Mouse (Mus musculus): ENCODE measurements around the gene R3hdml. TPM values are rescaled to one million over a fixed set of nuclear protein-coding genes. Genes with fewer than 3 reads are reported as not detected.

Gene R3hdml
- total RNA-seq, 2 experiments from 2014 or later, result not detected

DNA sequence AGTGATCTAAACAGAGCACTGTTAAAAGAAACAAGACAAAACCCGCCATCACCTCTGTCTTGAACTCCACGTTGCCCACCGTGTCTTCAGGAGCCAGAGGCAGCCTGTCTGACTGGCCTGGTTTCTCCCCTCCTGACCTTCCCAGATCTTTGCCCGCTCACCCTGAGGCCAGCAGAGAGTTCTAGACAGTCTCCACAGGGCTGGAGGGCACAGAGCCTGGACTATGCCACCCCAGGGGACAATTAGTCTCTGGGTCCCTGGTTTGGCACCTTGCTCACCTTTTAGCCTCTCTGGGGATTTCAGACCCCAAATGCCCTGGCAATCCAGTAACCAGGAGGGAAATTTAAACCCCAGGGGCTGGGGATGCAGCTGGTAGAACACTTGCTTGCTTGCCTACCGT, 45.3 kb downstream of the R3hdml start:
- no peak for ATAC-seq (replicated peaks; ENCODE audit: poor library complexity)

DNA sequence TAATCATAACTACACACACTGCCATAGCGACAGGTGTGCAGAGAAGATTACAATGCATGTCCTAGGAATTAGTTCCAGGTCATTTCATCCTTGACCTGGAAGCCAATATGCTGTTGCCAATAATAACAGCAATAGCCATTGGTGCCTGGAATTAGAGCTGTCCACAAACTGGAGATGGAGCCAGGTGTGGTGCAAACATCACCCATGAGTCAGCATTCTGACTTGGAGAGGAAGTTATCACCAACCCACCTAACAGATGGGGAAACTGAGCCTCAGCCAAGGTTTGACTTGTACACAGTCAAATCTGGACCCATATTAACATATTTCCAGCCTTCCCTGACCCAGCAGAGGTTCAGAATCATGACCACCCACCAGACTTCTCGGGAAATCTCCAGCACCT, 46.3 kb downstream of the R3hdml start:
- no peak for ATAC-seq (replicated peaks; ENCODE audit: poor library complexity)

- ATAC-seq (replicated peaks; ENCODE audit: poor library complexity), result no peak
Observed at GRCm38 (mm10) chr2:163539321-163540040, 47.4 kb downstream of the R3hdml start.

DNA sequence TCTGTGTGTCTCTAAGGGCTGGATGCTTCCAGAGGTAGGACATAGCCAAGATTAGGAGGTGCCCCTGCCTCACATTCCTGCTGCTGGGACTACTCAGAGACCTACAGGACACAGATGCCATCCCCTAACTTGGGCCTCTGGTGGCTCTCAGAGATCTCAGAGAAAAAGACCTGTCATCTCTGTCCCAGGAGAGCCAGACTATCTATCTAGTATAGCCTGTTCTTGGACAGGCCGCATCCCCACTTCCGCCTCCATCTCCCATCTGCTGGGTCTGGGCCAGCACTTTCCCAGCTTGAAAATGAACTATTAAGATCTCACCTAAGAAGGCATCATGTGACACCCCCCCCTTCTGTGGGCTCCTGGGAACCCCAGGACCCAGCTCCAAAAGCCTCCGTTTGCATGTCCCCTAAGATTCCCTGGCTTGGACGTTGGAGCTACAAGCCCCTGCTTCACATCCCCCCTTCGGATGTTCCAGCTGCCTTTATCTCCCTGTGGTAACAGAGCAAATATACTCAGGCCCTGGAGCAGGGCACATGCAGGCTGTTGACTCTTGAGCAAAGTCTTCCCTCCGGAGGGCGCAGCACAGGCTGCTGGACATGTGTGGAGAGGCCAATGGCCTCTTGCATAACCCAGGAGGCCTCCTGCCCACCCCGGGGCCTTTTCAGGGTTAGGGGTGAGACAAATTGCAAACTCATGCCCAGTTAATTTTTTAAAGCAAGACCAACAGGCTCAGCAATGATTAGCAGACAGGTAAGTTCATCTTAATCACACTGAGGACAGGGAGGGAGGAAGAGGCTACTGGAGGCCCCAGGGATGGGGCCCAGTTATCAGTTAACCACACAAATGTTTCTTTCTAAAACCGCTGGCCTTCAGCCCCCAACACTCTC, 48.4 kb downstream of the R3hdml start:
- no peak for ATAC-seq (replicated peaks; ENCODE audit: poor library complexity)

- no peak for ATAC-seq (replicated peaks; ENCODE audit: poor library complexity)
Observed at GRCm38 (mm10) chr2:163541568-163542182, 49.6 kb downstream of the R3hdml start.

GRCm38 (mm10) chr2:163542674-163543073, 50.6 kb downstream of the R3hdml start:
- ATAC-seq (replicated peaks; ENCODE audit: poor library complexity), result no peak

DNA sequence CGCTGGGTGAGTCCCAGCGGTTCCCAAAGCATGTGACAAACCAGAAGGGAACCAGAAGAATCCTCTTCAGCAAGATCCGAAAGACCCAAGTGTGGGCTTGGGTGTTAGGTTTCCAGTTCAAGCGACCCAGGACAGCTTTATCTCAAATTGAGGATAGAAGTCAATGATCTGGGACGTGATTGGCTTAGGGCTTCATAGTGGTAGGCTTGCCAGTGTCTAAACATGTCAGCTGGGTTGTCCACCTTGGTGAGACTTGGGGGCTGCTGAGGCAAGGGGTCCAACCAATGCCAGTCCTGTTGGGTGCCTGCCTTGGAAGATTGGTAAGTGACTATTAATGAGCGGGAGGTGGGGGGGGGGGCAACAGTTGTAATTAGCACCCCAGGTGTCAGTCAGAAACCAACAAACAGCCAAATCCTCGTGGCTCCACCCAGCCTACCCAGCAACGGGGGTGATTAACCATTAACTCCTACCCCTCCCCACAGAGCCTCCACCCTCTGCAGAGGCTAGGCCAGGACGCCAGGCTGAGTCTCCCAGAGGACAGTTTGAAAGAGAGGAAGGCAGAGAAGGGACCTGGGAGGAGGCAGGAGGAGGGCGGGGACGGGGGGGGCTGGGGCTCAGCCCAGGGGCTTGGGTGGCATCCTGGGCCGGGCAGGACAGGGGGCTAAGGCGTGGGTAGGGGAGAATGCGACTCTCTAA, 54.7 kb downstream of the R3hdml start:
- no peak for ATAC-seq (replicated peaks; ENCODE audit: poor library complexity)

DNA sequence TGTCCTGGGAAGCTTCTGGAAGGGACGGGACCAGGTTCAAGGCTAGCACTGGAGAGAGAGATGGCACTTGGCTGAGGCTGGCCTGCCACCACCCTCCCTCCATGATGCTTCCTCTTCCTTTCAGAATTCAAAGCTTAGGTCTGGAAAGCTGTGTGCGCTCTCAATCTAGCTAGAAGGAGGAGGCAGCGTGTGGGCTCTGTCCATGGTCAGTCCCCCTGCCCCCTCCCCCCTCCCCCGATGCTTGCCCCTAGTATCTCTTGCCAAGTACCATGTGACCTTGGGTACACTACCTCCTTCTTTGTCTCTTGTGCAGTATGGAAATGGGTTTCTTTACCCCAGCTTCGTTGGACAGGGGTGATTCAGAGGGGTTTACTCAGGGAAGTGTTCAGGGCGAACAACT, 56.7 kb downstream of the R3hdml start:
- no peak for ATAC-seq (replicated peaks; ENCODE audit: poor library complexity)

DNA sequence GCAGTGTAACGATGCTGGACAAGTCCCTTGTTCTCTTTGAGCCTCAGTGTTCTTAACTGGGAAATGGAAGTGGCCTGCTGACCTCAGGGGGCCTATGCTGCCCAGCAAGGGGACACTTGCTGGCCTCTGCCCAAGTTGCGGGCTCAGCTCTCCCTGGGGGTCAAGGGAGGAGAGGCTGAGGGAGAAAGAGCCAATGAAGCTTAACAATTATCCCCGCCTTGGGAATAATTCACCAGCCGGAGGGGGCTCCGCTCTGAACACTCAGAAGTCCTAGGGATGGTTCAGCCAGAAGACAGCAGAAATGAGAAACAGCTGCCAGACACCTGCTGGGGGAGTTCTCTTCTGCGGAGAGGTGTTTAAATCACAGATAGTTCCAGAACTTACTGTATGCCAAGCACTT, 57.7 kb downstream of the R3hdml start:
- no peak for ATAC-seq (replicated peaks; ENCODE audit: poor library complexity)

Other genes with a start within 250 kb of the R3hdml start
- gene Jph2, start 94.3 kb upstream of the R3hdml start, total RNA-seq (2015), result not detected in 2 replicates
- gene Jph2, start 94.3 kb upstream of the R3hdml start, total RNA-seq (2017), result not detected in 2 replicates
- gene Oser1, start 67.6 kb upstream of the R3hdml start, total RNA-seq (2015), result 87.4 and 102 TPM in 2 replicates
- gene Oser1, start 67.6 kb upstream of the R3hdml start, total RNA-seq (2017), result 89.6 and 93.2 TPM in 2 replicates
- not detected in 2 replicates for gene Gdap1l1, start 53.8 kb upstream of the R3hdml start, total RNA-seq (2015)
- not detected in 2 replicates for gene Gdap1l1, start 53.8 kb upstream of the R3hdml start, total RNA-seq (2017)
- gene Fitm2, start 19.7 kb upstream of the R3hdml start, total RNA-seq (2015), result 1.5 and 3.2 TPM in 2 replicates
- gene Fitm2, start 19.7 kb upstream of the R3hdml start, total RNA-seq (2017), result 5.8 and 6.4 TPM in 2 replicates
- 0.07 and 1.1 TPM in 2 replicates for gene Hnf4a, start 14.5 kb downstream of the R3hdml start, total RNA-seq (2015)
- 0.75 and 2.6 TPM in 2 replicates for gene Hnf4a, start 14.5 kb downstream of the R3hdml start, total RNA-seq (2017)
- gene Ttpal, start 110.0 kb downstream of the R3hdml start, total RNA-seq (2015), result 13.7 and 20.7 TPM in 2 replicates
- 12.4 and 12.7 TPM in 2 replicates for gene Ttpal, start 110.0 kb downstream of the R3hdml start, total RNA-seq (2017)
- gene Serinc3, start 152.8 kb downstream of the R3hdml start, total RNA-seq (2015), result 641 and 693 TPM in 2 replicates
- gene Serinc3, start 152.8 kb downstream of the R3hdml start, total RNA-seq (2017), result 470 and 502 TPM in 2 replicates
- gene Pkig, start 166.1 kb downstream of the R3hdml start, total RNA-seq (2015), result 50.8 and 54.4 TPM in 2 replicates
- gene Pkig, start 166.1 kb downstream of the R3hdml start, total RNA-seq (2017), result 52.9 and 56.3 TPM in 2 replicates

Measured in megakaryocyte progenitor cell, adult 5-6 weeks (primary cell).